Mouse (Mus musculus): ENCODE data around the gene Arel1. TPM values are rescaled to one million over a fixed set of nuclear protein-coding genes. Genes with fewer than 3 reads are reported as not detected.

The Arel1 gene
- total and polyA plus RNA-seq, 2 experiments from 2014 or later = 12.1 to 38.8 TPM

- no peaks in the 10 kb centered on the region for H3K4me1 ChIP-seq (ENCODE audit: control insufficient read depth, insufficient read depth)
- no peak for TF ChIP-seq EP300 (IDR thresholded peaks at IDR 0.05; ENCODE audit: low read depth)
- TF ChIP-seq CTCF (IDR thresholded peaks at IDR 0.05; ENCODE audit: low read depth) = no peak
- 0 out of 2 replicates have a peak, but pooled peaks cover 3% of the 10 kb centered on the region for H3K36me3 ChIP-seq (replicated peaks; ENCODE audit: control insufficient read depth, insufficient read depth, low read length)
- no peak for DNase-seq (ENCODE audit: low spot score)
- no peak overlapping the region for H3K9ac ChIP-seq (replicated peaks; ENCODE audit: low read depth, low read length)
- no peak for ATAC-seq (ENCODE audit: insufficient read depth, low read depth)
- 50% methylated on average over 4 of the region's 4 CpGs for WGBS
- no peak overlapping the region for H3K4me2 ChIP-seq (ENCODE audit: low read depth, low read length)
- no peaks in the 10 kb centered on the region for H3K27me3 ChIP-seq (ENCODE audit: control insufficient read depth, insufficient read depth, low read length)
- no peak overlapping the region for H3K4me3 ChIP-seq (ENCODE audit: low read depth, low read length)
- no peaks in the 10 kb centered on the region for H3K9me3 ChIP-seq (replicated peaks; ENCODE audit: control insufficient read depth, low read length)
- no peak overlapping the region for H3K27ac ChIP-seq (ENCODE audit: low read depth)
These were observed 18.8 kb upstream of the Arel1 start for GRCm38 (mm10) chr12:84989456-84989855.

- Histone ChIP-seq H3K27ac (ENCODE audit: low read depth) (no peak overlapping the region), H3K9ac (replicated peaks; ENCODE audit: low read depth, low read length) (no peak overlapping the region), H3K4me1 (ENCODE audit: control insufficient read depth, insufficient read depth) (no peaks in the 10 kb centered on the region), H3K4me3 (ENCODE audit: low read depth, low read length) (no peak overlapping the region), H3K9me3 (replicated peaks; ENCODE audit: control insufficient read depth, low read length) (no peaks in the 10 kb centered on the region), H3K4me2 (ENCODE audit: low read depth, low read length) (no peak overlapping the region), H3K36me3 (replicated peaks; ENCODE audit: control insufficient read depth, insufficient read depth, low read length) (peaks cover 91% of the 10 kb centered on the region), H3K27me3 (ENCODE audit: control insufficient read depth, insufficient read depth, low read length) (no peaks in the 10 kb centered on the region)
- DNase-seq (ENCODE audit: low spot score) = no peak
- TF ChIP-seq EP300 (IDR thresholded peaks at IDR 0.05; ENCODE audit: low read depth) (no peak), CTCF (IDR thresholded peaks at IDR 0.05; ENCODE audit: low read depth) (no peak)
- WGBS = 91% methylated on average over 2 of the region's 2 CpGs
- ATAC-seq (ENCODE audit: insufficient read depth, low read depth) = no peak
These were observed 8.7 kb upstream of the Arel1 start for GRCm38 (mm10) chr12:84979264-84979862.

- Histone ChIP-seq H3K9ac (replicated peaks; ENCODE audit: low read depth, low read length) (peak overlapping the region; percentile 81), H3K27me3 (ENCODE audit: control insufficient read depth, insufficient read depth, low read length) (no peaks in the 10 kb centered on the region), H3K4me1 (ENCODE audit: control insufficient read depth, insufficient read depth) (peaks cover 16% of the 10 kb centered on the region; the same call in 1 of the 2 replicates), H3K27ac (ENCODE audit: low read depth) (peak overlapping the region; percentile 58), H3K4me3 (ENCODE audit: low read depth, low read length) (peak overlapping the region; percentile 89), H3K4me2 (ENCODE audit: low read depth, low read length) (peak overlapping the region; percentile 95), H3K36me3 (replicated peaks; ENCODE audit: control insufficient read depth, insufficient read depth, low read length) (peaks cover 28% of the 10 kb centered on the region), H3K9me3 (replicated peaks; ENCODE audit: control insufficient read depth, low read length) (no peaks in the 10 kb centered on the region)
- WGBS = 19% methylated on average over 15 of the region's 15 CpGs
- no peak for TF ChIP-seq CTCF (IDR thresholded peaks at IDR 0.05; ENCODE audit: low read depth)
- TF ChIP-seq EP300 (IDR thresholded peaks at IDR 0.05; ENCODE audit: low read depth) = no peak
- no peak for ATAC-seq (ENCODE audit: insufficient read depth, low read depth)
- no peak for DNase-seq (ENCODE audit: low spot score)
These were observed 858 bp downstream of the Arel1 start for GRCm38 (mm10) chr12:84969656-84970427.

- Histone ChIP-seq H3K9ac (replicated peaks; ENCODE audit: low read depth, low read length) (no peak overlapping the region), H3K36me3 (replicated peaks; ENCODE audit: control insufficient read depth, insufficient read depth, low read length) (peaks cover 25% of the 10 kb centered on the region), H3K4me3 (ENCODE audit: low read depth, low read length) (peak overlapping the region; percentile 89), H3K4me1 (ENCODE audit: control insufficient read depth, insufficient read depth) (peaks cover 16% of the 10 kb centered on the region; the same call in 1 of the 2 replicates), H3K27ac (ENCODE audit: low read depth) (no peak overlapping the region), H3K27me3 (ENCODE audit: control insufficient read depth, insufficient read depth, low read length) (no peaks in the 10 kb centered on the region), H3K4me2 (ENCODE audit: low read depth, low read length) (peak overlapping the region; percentile 95), H3K9me3 (replicated peaks; ENCODE audit: control insufficient read depth, low read length) (no peaks in the 10 kb centered on the region)
- WGBS = 82% methylated on average over 16 of the region's 16 CpGs
- TF ChIP-seq EP300 (IDR thresholded peaks at IDR 0.05; ENCODE audit: low read depth) (no peak), CTCF (IDR thresholded peaks at IDR 0.05; ENCODE audit: low read depth) (no peak)
- DNase-seq (ENCODE audit: low spot score) = no peak
- ATAC-seq (ENCODE audit: insufficient read depth, low read depth) = no peak
These were observed 1.7 kb downstream of the Arel1 start for GRCm38 (mm10) chr12:84968831-84969655.

GRCm38 (mm10) chr12:84962606-84963005 lies 8.1 kb downstream of the Arel1 start:
- peak overlapping the region; percentile 53 for H3K27ac ChIP-seq (ENCODE audit: low read depth)
- no peaks in the 10 kb centered on the region for H3K4me1 ChIP-seq (ENCODE audit: control insufficient read depth, insufficient read depth)
- WGBS = 23% methylated on average over 7 of the region's 7 CpGs
- H3K9ac ChIP-seq (replicated peaks; ENCODE audit: low read depth, low read length) = no peak overlapping the region
- TF ChIP-seq CTCF (IDR thresholded peaks at IDR 0.05; ENCODE audit: low read depth) = no peak
- no peak for TF ChIP-seq EP300 (IDR thresholded peaks at IDR 0.05; ENCODE audit: low read depth)
- no peak overlapping the region for H3K4me2 ChIP-seq (ENCODE audit: low read depth, low read length)
- peak; percentile 39 for DNase-seq (ENCODE audit: low spot score)
- peaks cover 17% of the 10 kb centered on the region; the same call in 1 of the 2 replicates for H3K36me3 ChIP-seq (replicated peaks; ENCODE audit: control insufficient read depth, insufficient read depth, low read length)
- H3K27me3 ChIP-seq (ENCODE audit: control insufficient read depth, insufficient read depth, low read length) = no peaks in the 10 kb centered on the region
- H3K4me3 ChIP-seq (ENCODE audit: low read depth, low read length) = no peak overlapping the region
- H3K9me3 ChIP-seq (replicated peaks; ENCODE audit: control insufficient read depth, low read length) = no peaks in the 10 kb centered on the region
- peak; percentile 63 for ATAC-seq (ENCODE audit: insufficient read depth, low read depth)
